Mouse (Mus musculus) erythroid progenitor cell, adult 5-6 weeks (primary cell): ENCODE results near the gene Syne2. TPM values are rescaled to one million over a fixed set of nuclear protein-coding genes. Genes with fewer than 3 reads are reported as not detected.

Experiments used
- ATAC-seq: replicated peaks from 2 replicates; pipeline ENCODE4 v1.8.0; 2016; ENCODE audit warnings: moderate number of reproducible peaks, mild to moderate bottlenecking, moderate TSS enrichment, inconsistent platforms; ENCODE audit not compliant: poor library complexity, low FRiP score, severe bottlenecking
- total RNA-seq, 2 experiments: library from RNA; stranded (forward) in 1 of 2; stranded (reverse) in 1 of 2; fragments of 150-400 nt in 1 of 2; fragments of 186-747, 209-891 nt in 1 of 2; gene quantifications; 2 replicates each; pipeline versions ENCODE4 v1.2.3 to v1.2.4; 2015 to 2017; ENCODE audit warnings: low replicate concordance in 2 of 2

Gene Syne2
- total RNA-seq, 2 experiments from 2014 or later = 2.5 to 3.0 TPM

DNA sequence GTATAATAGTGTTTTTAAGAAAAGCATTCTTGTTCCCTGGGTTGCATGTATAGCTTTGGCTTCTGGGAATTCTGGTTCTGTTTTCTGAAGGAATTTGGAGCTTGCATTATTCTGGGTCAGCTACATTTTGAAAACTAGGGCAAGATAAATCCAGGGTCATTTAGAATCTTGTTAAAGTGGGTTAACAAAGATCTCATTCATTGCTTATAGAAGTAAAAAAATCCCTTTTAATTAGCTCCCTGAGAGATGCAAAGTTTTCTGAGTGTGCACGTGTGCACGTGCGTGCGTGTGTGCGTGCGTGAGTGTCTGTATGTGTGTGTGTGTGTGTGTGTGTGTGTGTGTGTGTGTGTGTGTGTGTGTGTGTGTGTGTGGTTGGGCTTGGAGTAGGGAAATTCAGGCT, 42.9 kb downstream of the Syne2 start:
- no peak for ATAC-seq

DNA sequence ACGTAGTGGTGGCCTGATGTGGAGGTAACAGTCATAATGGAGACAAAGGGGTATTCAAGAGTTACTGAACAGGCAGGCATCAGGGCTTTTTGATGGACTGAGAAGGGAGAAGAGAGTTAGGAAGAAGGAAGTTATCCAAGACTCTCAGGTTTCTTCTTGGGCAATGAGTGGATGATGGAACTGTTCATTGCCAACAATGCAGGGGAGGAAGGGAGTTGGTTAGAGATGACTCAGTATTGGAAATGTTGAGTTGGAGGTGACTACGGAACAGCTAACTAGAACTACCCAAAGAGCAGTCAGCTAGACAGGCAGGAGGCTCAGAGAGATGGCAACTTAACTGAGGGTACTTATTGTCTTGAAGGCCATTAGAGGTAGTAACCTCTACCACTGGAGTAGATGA, 47.2 kb downstream of the Syne2 start:
- no peak for ATAC-seq

DNA sequence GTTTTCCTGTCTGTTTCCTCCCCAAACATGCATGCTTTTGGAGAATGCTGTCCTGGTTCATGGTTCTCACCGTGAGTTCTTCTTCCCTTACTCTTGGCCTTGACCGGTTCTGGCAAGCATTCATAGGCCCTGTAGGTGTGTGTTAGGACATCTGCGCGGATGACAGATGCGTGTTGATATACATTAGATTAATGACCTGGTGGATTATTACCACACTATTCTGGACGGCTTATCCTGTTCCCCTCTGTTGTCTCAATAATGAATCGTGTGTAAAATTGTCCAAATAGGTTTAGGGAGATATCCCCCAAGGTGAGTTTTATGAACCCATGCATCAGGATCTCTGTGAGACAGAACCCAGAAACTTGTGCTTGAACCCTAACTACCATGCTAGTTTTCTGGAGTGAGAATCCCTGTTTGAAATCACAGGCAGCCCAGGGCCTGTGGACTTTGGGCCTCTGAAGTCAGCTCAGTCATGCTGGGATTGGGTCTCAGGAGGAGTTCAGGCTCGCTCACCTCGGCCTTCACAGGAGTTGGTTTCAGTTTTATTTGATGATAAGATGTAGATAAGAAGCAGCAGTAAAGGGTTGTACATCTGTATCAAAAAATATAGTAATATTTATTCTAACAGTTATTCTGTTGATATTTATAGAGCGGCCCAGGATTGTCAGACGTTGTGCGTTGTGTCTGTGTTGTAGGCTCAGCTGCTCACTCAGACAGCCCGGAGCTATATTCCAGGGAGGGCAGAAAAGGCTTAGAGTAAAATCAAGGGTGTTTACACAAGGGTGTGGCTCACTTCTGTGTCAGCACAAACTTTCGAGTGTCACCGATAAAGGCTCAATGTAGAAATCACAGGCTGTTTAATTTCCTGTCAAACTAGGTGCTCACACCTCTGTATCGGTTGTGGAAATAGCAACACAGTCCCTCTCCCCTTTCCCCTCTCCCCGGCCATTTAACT, 48.8 kb downstream of the Syne2 start:
- ATAC-seq = no peak

DNA sequence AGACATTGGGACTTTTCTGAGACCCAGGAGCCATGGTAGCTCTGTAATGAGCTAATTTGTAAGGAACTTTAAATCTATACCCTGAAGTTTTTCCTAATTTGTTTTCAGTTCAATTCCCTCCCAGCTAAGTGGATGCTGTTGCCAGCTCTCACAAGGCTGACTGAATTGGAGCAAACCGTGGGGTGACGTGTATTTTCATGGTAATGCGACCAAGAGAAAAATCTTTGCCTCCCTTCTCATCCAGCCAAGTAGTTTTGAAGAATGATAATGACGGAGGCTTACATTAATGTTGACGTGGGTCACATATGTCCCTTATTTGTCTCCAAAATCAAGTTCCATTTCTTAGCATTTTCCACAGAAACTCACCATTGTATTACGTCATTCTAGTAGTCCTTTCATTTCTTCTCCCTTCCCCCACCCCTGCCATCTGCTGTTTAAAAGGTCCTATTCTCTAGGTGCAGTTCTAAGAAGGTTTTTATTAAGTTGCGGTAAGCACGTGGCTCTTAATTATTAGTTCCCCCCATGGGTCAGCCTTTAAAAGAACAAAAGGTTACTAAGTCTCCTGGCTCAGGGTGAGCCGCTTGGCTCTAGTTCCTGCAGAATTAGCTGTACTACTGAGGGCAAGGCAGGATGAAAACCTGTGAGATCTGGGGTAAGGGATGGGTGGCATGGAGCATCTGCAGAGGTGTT, 55.8 kb downstream of the Syne2 start:
- no peak for ATAC-seq

DNA sequence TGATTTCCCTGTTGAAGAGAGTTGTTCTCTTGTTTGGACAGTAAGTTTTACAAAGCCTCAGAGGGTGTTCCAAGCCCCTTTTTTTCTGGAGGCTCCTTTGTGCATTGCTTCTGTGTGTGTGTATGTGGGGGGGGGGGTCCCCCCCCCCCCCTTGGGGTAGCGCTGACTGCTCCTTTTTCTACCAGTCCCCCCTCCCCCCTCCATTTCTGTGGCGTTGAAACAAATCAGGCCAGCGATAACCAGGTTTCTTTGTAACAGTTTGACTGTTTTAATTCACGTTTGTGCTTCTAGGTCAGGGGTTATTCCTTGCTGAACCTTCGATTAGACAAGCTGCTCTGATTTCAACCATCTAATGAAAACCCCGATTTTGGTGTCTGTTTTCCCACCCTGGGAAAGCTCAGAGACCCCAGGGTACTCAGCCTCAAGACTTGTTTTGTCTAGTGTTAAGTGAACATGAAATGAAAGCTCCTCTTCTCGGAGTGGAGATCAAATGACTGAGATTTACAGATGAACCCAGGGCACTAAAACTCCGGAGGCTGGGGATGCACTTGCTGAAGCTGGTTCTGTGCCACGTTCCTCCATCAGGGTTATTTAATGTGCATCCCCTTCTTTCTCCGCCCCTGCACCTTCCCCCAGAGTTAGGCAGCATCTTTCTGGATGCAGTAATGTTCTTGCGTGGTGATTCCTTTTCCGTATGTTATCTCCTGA, 56.5 kb downstream of the Syne2 start:
- no peak for ATAC-seq

DNA sequence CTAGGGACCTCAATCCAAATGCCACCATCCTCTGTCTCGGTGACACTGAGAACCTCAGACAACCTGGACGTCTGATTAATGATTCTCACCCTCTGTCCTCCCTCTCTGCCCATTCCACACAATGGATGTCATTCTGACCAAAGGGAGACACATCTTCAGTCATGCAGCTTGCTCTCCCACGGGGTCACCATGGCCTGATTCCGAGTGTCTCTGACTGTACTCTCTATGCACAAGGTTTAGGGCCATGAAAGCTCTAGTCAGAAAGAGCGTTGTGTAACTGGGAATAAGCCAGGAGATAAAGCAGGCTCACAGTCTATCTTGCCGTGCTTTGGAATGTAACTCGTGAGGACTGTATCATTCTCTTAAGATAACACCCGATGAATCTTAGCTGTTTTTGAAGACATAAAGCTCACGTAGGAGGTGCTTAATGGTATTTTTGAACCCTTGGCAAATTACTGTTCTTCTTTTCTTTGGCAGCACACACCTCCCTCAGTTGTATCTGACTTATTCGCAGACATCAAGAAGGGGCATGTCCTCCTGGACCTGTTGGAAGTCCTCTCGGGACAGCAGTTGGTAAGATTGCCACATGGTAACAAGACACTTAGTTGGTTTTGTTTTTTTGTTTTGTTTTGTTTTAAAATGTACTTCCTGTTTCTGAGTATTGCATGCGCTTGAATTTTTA, 61.8 kb downstream of the Syne2 start:
- no peak for ATAC-seq

DNA sequence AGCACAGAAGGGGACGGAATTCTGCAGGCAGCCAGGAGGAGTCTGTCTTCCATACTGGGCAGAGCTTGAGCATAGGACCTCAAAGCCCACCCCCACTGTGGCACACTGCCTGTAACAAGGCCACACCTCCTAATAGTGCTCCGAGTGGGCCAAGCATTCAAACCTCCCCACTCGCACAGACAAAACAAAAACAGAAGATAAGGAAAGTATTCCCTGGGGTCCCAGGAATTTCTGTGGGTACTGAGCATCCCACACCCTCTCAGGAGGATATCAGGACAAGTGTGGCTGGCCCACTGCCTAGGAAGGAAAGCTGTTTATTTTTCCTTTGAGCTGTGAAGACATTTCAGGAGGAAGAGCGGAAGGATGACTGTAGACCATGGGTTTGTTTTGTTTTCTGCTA, 63.6 kb downstream of the Syne2 start:
- ATAC-seq = no peak

DNA sequence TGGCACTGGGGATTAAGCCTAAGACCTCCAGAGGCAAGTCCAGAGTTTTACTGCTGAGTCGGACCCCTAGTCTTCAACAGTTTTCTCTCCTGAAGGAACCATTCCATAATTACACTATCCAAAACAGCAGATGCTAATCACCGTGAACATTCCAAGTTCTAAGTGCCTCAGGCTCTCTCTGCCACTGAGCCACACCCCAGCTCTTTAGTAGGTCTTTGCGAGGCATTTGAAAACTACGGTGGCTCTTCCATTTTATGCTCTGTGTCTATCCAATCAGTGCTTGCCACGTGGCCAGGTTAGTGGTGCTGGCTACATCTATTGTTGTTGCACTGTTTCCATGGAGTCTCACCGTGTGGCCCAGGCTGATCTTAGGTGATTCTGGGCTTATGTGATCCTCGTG, 68.2 kb downstream of the Syne2 start:
- ATAC-seq = no peak

DNA sequence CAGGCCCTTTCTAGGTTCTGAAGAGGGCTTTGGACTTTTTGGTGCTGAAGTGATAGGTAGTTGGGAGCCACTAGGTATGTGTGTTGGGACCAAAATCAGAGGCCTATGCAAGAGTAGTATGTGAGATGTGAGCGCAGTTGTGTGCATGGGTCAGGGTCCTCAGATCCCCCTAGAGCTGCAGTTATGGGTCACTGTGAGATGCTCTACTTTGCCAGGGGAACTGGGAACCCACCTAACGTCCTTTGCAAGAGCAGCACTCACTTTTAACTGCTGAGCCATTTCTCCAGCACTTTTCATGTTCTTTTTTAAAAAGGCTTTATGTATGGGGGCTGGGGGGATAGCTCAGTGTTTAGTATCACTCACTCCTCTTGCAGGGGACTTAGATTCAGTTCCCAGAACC, 69.0 kb downstream of the Syne2 start:
- ATAC-seq = no peak

DNA sequence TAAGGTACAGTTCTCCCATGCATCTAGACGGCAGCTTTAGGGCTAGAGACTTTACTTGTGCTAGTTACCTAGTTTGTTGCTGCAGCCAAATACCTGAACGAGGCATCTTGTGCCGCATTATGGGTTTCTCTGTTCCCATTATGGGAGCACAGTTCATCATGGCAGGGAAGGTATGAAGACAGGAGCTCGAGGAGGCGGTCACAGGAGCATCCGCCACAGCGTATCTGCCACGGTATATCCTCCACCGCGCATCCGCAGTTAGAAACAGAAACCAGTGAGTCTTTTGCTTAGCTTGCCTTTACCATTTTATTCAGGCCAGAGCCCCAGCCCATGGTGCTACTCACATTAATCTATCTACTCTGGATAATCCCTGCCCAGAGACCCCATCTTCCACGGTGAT, 70.8 kb downstream of the Syne2 start:
- no peak for ATAC-seq

DNA sequence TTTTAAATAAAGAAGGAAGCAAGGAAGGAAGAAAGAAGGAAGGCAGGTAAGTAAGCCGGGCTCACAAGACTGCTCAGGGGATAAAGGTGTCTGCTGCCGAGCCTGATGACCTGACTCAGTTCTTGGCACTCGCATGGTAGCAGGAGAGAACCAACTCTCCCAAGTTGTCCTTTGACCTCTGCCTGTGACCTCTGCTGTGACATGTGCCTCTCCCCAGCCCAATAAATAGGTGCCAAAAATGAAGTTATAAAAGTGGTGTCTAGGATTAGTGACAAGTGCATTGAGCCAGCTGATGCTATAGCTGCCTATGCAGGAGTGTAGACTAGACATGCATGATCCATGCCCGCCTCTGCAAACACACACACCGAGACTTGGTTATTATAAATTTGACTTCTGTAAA, 73.3 kb downstream of the Syne2 start:
- no peak for ATAC-seq

DNA sequence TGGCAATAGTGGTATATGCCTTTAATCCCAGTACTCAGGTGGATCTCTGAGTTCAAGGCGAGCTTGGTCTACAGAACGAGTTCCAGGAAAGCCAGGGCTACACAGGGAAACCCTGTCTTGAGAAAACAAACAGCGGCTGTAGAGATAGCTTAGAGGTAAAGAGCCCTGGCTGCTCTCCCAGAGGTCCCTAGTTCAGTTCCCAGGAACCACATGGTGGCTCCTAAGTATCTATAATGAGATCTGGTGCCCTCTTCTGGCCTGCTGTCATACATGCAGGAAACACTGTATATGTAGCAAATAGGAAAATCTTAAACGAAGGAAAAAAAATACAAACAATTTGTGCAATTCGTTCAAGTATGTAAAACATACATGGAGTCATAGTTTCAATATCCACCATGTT, 75.5 kb downstream of the Syne2 start:
- no peak for ATAC-seq

DNA sequence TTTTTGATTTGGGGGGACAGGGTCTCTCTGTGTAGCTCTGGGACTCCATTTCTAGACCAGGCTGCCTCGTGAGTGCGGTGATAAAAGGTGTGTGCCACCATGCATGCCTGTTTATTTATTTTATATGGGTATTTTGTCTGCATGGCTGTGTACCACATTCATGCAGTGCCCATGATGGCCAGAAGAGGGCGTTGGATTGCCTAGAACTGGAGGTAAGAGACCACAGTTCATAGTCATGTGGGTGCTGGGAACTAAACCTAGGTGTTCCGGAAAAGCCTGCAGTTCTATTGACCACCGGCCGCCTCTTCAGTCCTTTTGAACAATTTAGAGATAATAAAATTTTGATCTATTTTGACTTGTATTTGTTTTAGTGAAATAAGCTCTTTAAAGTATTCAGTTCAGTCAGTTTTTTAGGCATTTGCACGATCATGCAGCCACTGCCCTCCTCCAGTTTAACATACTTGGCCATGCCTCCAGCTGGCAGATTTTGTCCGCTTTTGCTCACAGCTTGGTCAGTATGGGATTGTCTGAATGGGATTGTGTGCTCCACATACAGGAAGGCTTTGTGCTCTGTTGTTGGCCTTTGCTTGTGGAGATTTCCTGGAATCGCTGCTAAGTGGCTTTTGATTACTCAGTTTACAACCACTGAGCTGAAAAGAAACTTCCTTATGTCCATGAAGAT, 76.5 kb downstream of the Syne2 start:
- no peak for ATAC-seq

DNA sequence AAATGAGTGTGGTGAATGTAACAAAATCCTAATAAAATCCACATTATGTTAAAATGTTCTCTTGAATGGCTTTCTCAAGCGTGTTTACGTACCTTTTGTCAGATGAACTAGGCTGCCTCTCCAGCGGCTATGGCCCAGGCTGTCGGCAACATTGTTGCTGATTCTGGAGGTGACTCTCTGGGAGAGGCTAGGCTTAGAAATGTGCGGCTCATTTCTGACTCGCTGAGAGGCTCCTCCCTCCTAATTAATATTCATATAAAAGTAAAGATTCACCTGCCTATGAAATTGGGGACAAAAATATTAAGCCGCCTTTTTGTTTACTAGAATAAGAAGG, 77.0 kb downstream of the Syne2 start:
- no peak for ATAC-seq

DNA sequence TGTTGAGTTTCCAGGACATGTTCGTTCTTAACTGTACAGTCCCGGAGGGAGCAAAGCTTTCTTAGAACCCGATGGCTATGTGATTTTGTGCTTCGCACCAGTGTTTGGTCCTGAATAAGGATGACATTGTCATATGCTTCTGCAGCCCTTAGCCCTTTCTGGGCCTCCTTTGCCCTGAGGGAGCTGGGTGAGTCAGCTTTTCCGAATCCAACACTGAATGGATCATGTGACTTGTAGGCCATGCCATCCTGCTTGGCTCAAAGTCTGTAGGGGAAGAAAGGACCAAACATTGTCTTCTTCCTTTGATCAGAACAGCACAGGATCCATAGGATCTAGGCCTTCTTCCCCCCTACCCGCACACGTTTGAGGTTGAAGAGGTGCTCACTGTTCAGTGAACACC, 79.9 kb downstream of the Syne2 start:
- ATAC-seq = no peak

DNA sequence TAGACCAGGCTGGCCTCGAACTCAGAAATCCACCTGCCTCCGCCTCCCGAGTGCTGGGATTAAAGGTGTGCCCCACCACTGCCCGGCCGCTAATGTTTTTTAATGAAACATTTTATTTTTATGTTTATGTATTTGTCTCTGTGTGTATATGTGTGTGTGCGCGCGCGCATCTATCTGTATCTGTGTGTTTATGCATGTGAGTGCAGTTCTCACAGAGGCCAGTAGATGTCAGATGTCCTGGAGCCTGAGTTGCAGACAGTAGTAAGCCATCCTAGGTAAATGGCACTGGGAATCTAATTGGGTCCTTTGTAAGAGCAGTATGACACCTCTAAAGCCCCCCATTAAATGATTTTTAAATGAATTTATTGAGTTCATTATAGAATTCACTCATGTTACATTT, 83.8 kb downstream of the Syne2 start:
- no peak for ATAC-seq

DNA sequence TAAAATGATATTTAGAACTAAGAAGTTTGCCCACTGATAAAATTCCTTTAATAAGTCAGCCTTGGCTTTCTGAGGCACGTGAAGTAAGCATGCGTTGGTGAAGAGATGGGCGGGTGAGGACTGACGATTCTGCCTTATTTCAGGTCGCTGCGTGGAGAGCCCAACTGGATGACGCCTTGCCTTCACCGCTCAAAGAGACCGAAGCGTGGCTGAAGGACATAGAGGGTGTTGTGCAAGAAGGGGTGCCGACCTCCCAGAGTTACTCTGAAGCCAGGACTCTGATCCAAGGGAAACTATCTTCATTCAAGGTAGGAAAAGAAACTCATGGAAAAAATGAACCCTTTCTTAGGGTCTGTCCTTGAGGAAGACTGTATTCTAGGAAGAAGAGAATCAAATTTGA, 86.1 kb downstream of the Syne2 start:
- no peak for ATAC-seq

DNA sequence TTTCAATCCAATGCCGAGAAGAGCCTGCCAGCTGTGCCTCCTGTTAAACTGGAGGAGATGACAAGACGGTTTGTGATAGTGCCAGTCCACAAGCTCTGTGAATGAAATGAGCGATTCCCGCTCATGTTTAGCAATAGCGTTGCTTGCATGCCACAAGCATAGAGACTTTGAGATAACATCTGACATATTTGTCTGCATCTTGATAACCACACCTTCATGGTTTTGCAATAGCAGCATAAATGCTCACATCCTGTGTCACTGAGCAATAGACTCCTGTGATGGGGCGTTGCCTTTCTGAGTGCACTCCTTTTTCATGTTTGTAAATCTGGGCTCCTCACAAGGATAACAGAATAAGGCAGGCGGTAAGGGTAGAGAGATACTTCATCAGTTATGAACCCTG, 87.4 kb downstream of the Syne2 start:
- no peak for ATAC-seq

DNA sequence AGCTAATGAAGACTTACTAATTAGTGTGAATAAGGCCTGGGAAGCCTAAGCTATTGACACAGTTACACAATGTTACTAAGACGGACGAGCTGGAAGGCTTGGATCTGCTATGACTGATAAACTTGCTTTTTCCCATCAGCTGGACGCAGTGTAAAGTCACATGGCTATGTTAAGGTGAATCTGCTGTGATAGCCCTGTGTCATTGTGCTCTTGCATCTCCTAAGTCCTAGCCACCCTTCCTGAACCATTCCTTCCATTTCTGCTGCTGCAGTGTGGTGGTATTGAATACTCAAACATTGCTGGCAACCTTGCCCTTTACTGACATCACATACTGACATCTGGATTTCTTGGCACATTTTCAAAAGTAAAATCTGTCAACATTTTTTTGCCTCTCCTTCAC, 90.5 kb downstream of the Syne2 start:
- ATAC-seq = no peak

DNA sequence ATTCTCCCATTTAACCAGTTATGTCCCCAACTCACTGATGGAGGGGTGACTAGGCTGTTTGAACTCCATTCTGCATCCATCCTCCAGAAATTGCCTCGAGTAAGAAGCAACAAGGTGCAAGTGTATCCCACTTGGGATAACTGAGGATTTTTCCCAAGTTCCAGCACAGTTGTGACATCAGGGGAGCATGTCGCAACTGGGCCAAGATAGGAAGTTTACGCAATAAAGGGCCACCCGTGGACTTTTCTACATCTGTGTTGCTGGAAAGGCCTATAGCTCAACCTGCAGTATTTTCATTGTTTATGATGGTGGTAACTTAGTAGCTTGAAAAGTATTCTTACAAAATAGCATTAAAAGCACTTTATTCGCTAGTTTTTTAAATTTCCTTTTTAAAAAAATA, 97.8 kb downstream of the Syne2 start:
- ATAC-seq = no peak
